Mouse (Mus musculus): ENCODE results near the gene Sap30bp.

GRCm38 (mm10) chr11:115892213-115892612 is 40.9 kb upstream of the Sap30bp start:
- TF ChIP-seq CTCF (IDR thresholded peaks at IDR 0.05; ENCODE audit: low read depth) (no peak), EP300 (IDR thresholded peaks at IDR 0.05; ENCODE audit: low read depth) (no peak)

Measured in liver, embryonic 14.5 days (tissue).